Mouse (Mus musculus) ES-Bruce4 (cell line): ENCODE results near the gene Nprl3.

Experiments
- CTCF ChIP-seq: IDR thresholded peaks from one replicate; pipeline ENCODE4 v1.8.1; 2011; ENCODE audit warnings: low read depth, low read length
- EP300 ChIP-seq: IDR thresholded peaks from 2 replicates; pipeline ENCODE4 v1.6.1; 2011; ENCODE audit warnings: low read depth, low read length; ENCODE audit not compliant: insufficient read depth
- POLR2A ChIP-seq: IDR thresholded peaks from one replicate; pipeline ENCODE4 v1.8.1; 2011; ENCODE audit warnings: low read length; ENCODE audit not compliant: insufficient read depth

- TF ChIP-seq POLR2A (no peak), CTCF (no peak), EP300 (no peak)
Observed at GRCm38 (mm10) chr11:32178506-32178905, 89.0 kb downstream of the Nprl3 start.
